Mouse (Mus musculus) midbrain, embryonic 16.5 days (tissue): ENCODE results near the gene Phyhipl. TPM values are rescaled to one million over a fixed set of nuclear protein-coding genes. Genes with fewer than 3 reads are reported as not detected.

Source experiments
- ATAC-seq: fragments of 200-750 bp; cut with Nextera tagmentation; 2 replicates; pipeline ENCODE4 v1.8.0; 2017; ENCODE audit warnings: moderate TSS enrichment
- H3K27ac ChIP-seq: fragments of 300-500 bp; sonication (generic); 2 replicates; pipeline ENCODE4 v1.5.1; 2014; ENCODE audit warnings: mild to moderate bottlenecking, low read length, mixed read lengths
- H3K27me3 ChIP-seq: fragments of 300-500 bp; sonication (generic); 2 replicates; pipeline ENCODE4 v1.6.1; 2014; ENCODE audit warnings: low read depth, low read length, mixed read lengths; ENCODE audit not compliant: control insufficient read depth, insufficient read depth
- H3K36me3 ChIP-seq: fragments of 300-500 bp; sonication (generic); 2 replicates; pipeline ENCODE4 v1.6.1; 2014; ENCODE audit warnings: mild to moderate bottlenecking, low read length, moderate library complexity, mixed read lengths; ENCODE audit not compliant: control insufficient read depth, insufficient read depth
- H3K4me1 ChIP-seq: fragments of 300-500 bp; sonication (generic); 2 replicates; pipeline ENCODE4 v1.6.1; 2014; ENCODE audit warnings: mild to moderate bottlenecking, low read length, mixed read lengths; ENCODE audit not compliant: control insufficient read depth, insufficient read depth
- H3K4me2 ChIP-seq: fragments of 300-500 bp; sonication (generic); 2 replicates; pipeline ENCODE4 v1.6.1; 2014; ENCODE audit warnings: mild to moderate bottlenecking, low read length, mixed read lengths
- H3K4me3 ChIP-seq: fragments of 300-500 bp; sonication (generic); 2 replicates; pipeline ENCODE4 v1.5.1; 2014; ENCODE audit warnings: low read depth, mild to moderate bottlenecking, low read length, moderate library complexity, mixed read lengths
- H3K9ac ChIP-seq: fragments of 300-500 bp; sonication (generic); 2 replicates; pipeline ENCODE4 v1.6.1; 2014; ENCODE audit warnings: low read depth, low read length, mixed read lengths
- H3K9me3 ChIP-seq: fragments of 300-500 bp; sonication (generic); replicated peaks from 2 replicates; pipeline ENCODE4 v1.6.1; 2014; ENCODE audit warnings: mild to moderate bottlenecking, low read length, mixed read lengths; ENCODE audit not compliant: control insufficient read depth, poor library complexity, severe bottlenecking
- WGBS: fragments of 180-500 bp; shearing (Covaris S2); extraction: QIAGEN DNeasy Blood & Tissue Kit; methylation state at CpG from one replicate; pipeline ENCODE4 v1.1.7; 2014; 5-methylcytosine and 5-hydroxymethylcytosine counted together
- polyA plus RNA-seq: library from polyadenylated mRNA; unstranded; fragments of >200 nt; fragmentation: Nextera tagmentation; extraction: Ambion mirVana; gene quantifications from 2 replicates; pipeline ENCODE4 v1.2.1, GENCODE M21; 2015

The Phyhipl gene
- polyA plus RNA-seq, 1 experiment from 2014 or later = 327 TPM

- Histone ChIP-seq H3K9ac (no peak overlapping the region), H3K27ac (no peak overlapping the region), H3K4me1 (no peaks in the 10 kb centered on the region; the same call in 1 of the 2 replicates), H3K4me2 (no peak overlapping the region), H3K4me3 (no peak overlapping the region), H3K9me3 (no peaks in the 10 kb centered on the region), H3K27me3 (no peaks in the 10 kb centered on the region), H3K36me3 (peaks cover 20% of the 10 kb centered on the region)
- WGBS = 95% methylated on average over 3 of the region's 3 CpGs
- no peak for ATAC-seq
Measured at GRCm38 (mm10) chr10:70552531-70552930, 103.2 kb downstream of the Phyhipl start.

GRCm38 (mm10) chr10:70542857-70543256 lies 112.9 kb downstream of the Phyhipl start:
- Histone ChIP-seq H3K4me1 (no peaks in the 10 kb centered on the region), H3K27me3 (no peaks in the 10 kb centered on the region), H3K4me3 (no peak overlapping the region), H3K9ac (no peak overlapping the region), H3K27ac (no peak overlapping the region), H3K36me3 (peaks cover 24% of the 10 kb centered on the region), H3K9me3 (no peaks in the 10 kb centered on the region), H3K4me2 (no peak overlapping the region)
- ATAC-seq = no peak
- WGBS = 81% methylated on average over 6 of the region's 6 CpGs

- no peak overlapping the region for H3K4me2 ChIP-seq
- H3K9ac ChIP-seq = no peak overlapping the region
- peaks cover 25% of the 10 kb centered on the region for H3K36me3 ChIP-seq
- H3K4me1 ChIP-seq = no peaks in the 10 kb centered on the region
- 86% methylated on average over 9 of the region's 9 CpGs for WGBS
- no peaks in the 10 kb centered on the region for H3K9me3 ChIP-seq
- H3K4me3 ChIP-seq = no peak overlapping the region
- H3K27ac ChIP-seq = no peak overlapping the region
- no peaks in the 10 kb centered on the region for H3K27me3 ChIP-seq
- no peak for ATAC-seq
Measured at GRCm38 (mm10) chr10:70540456-70541195, 115.1 kb downstream of the Phyhipl start.

- H3K9me3 ChIP-seq = no peaks in the 10 kb centered on the region
- no peak overlapping the region for H3K4me3 ChIP-seq
- peaks cover 28% of the 10 kb centered on the region for H3K36me3 ChIP-seq
- no peak overlapping the region for H3K9ac ChIP-seq
- no peak for ATAC-seq
- H3K4me2 ChIP-seq = no peak overlapping the region
- no peaks in the 10 kb centered on the region for H3K4me1 ChIP-seq
- no peaks in the 10 kb centered on the region for H3K27me3 ChIP-seq
- no peak overlapping the region for H3K27ac ChIP-seq
- 96% methylated on average over 9 of the region's 9 CpGs for WGBS
Measured at GRCm38 (mm10) chr10:70539251-70539650, 116.5 kb downstream of the Phyhipl start.

- H3K4me1 ChIP-seq = no peaks in the 10 kb centered on the region
- ATAC-seq = no peak
- H3K4me2 ChIP-seq = no peak overlapping the region
- H3K4me3 ChIP-seq = no peak overlapping the region
- WGBS = 93% methylated on average over 10 of the region's 10 CpGs
- H3K27me3 ChIP-seq = no peaks in the 10 kb centered on the region
- no peak overlapping the region for H3K27ac ChIP-seq
- no peak overlapping the region for H3K9ac ChIP-seq
- peaks cover 25% of the 10 kb centered on the region for H3K36me3 ChIP-seq
- no peaks in the 10 kb centered on the region for H3K9me3 ChIP-seq
Measured at GRCm38 (mm10) chr10:70537694-70538093, 118.1 kb downstream of the Phyhipl start.

GRCm38 (mm10) chr10:70535401-70535800 lies 120.4 kb downstream of the Phyhipl start:
- ATAC-seq = no peak
- H3K9me3 ChIP-seq = no peaks in the 10 kb centered on the region
- H3K4me1 ChIP-seq = no peaks in the 10 kb centered on the region
- no peak overlapping the region for H3K9ac ChIP-seq
- H3K27ac ChIP-seq = no peak overlapping the region
- no peak overlapping the region for H3K4me2 ChIP-seq
- no peaks in the 10 kb centered on the region for H3K27me3 ChIP-seq
- 93% methylated on average over 12 of the region's 12 CpGs for WGBS
- peaks cover 25% of the 10 kb centered on the region for H3K36me3 ChIP-seq
- H3K4me3 ChIP-seq = no peak overlapping the region

GRCm38 (mm10) chr10:70534571-70534970 lies 121.2 kb downstream of the Phyhipl start:
- Histone ChIP-seq H3K36me3 (peaks cover 25% of the 10 kb centered on the region), H3K27ac (no peak overlapping the region), H3K9me3 (no peaks in the 10 kb centered on the region), H3K4me2 (no peak overlapping the region), H3K4me3 (no peak overlapping the region), H3K27me3 (no peaks in the 10 kb centered on the region), H3K9ac (no peak overlapping the region), H3K4me1 (no peaks in the 10 kb centered on the region)
- ATAC-seq = no peak
- 95% methylated on average over 10 of the region's 10 CpGs for WGBS

- Histone ChIP-seq H3K9me3 (no peaks in the 10 kb centered on the region), H3K4me1 (no peaks in the 10 kb centered on the region), H3K36me3 (peaks cover 25% of the 10 kb centered on the region), H3K4me2 (no peak overlapping the region), H3K27me3 (no peaks in the 10 kb centered on the region), H3K27ac (no peak overlapping the region), H3K4me3 (no peak overlapping the region), H3K9ac (no peak overlapping the region)
- ATAC-seq = no peak
- 90% methylated on average over 12 of the region's 12 CpGs for WGBS
Measured at GRCm38 (mm10) chr10:70533986-70534385, 121.8 kb downstream of the Phyhipl start.

- no peaks in the 10 kb centered on the region for H3K4me1 ChIP-seq
- no peaks in the 10 kb centered on the region for H3K9me3 ChIP-seq
- no peak for ATAC-seq
- no peaks in the 10 kb centered on the region for H3K27me3 ChIP-seq
- no peak overlapping the region for H3K9ac ChIP-seq
- H3K4me2 ChIP-seq = no peak overlapping the region
- WGBS = 57% methylated on average over 8 of the region's 8 CpGs
- H3K36me3 ChIP-seq = peaks cover 25% of the 10 kb centered on the region
- H3K4me3 ChIP-seq = no peak overlapping the region
- H3K27ac ChIP-seq = no peak overlapping the region
Measured at GRCm38 (mm10) chr10:70533301-70533781, 122.4 kb downstream of the Phyhipl start.
